Mouse (Mus musculus) olfactory bulb, adult 2 months (tissue): ENCODE measurements at regions not wholly inside any gene's neighbourhood (a gene's known extent, or its start where the extent isn't known, plus 50 kb on each side); places are given as distances from the start of the nearest gene placed in this dataset.

Experiments
- CTCF ChIP-seq: fragments of 200-500 bp; IDR thresholded peaks from 2 replicates; pipeline ENCODE4 v1.5.1; 2012; ENCODE audit warnings: low read depth, mild to moderate bottlenecking, low read length, moderate library complexity; ENCODE audit not compliant: insufficient read depth
- POLR2A ChIP-seq: fragments of 200-500 bp; IDR thresholded peaks from 2 replicates; pipeline ENCODE4 v1.6.1; 2012; ENCODE audit warnings: mild to moderate bottlenecking, low read depth, low read length, moderate library complexity; ENCODE audit not compliant: insufficient read depth

GRCm38 (mm10) chr15:33824826-33825225 lies 532.8 kb downstream of the 9430069I07Rik start:
- TF ChIP-seq POLR2A (no peak), CTCF (no peak)
